Mouse (Mus musculus) E14TG2a.4 (cell line): ENCODE results near the gene Gmds.

Experiments
- H3K27me3 ChIP-seq: 2 replicates; pipeline ENCODE4 v1.6.1; 2014; ENCODE audit warnings: low read length, control low read depth; ENCODE audit not compliant: insufficient read depth
- H3K36me3 ChIP-seq: 2 replicates; pipeline ENCODE4 v1.6.1; 2014; ENCODE audit warnings: low read length, control low read depth; ENCODE audit not compliant: insufficient read depth
- H3K4me1 ChIP-seq: replicated peaks from 2 replicates; pipeline ENCODE4 v1.6.1; 2014; ENCODE audit warnings: low read depth, low read length, control low read depth
- H3K4me3 ChIP-seq: replicated peaks from 2 replicates; pipeline ENCODE4 v1.5.1; 2014; ENCODE audit warnings: mild to moderate bottlenecking, low read length
- H3K9me3 ChIP-seq: 2 replicates; pipeline ENCODE4 v1.6.1; 2014; ENCODE audit warnings: low read length, control low read depth
- CTCF ChIP-seq: conservative IDR thresholded peaks from 2 replicates; pipeline ENCODE4 v1.5.1; 2014; ENCODE audit warnings: low read length
- NANOG ChIP-seq: IDR thresholded peaks from 2 replicates; pipeline ENCODE4 v1.6.1; 2014; ENCODE audit warnings: borderline replicate concordance, low read length, mixed read lengths
- POU5F1 ChIP-seq: IDR thresholded peaks from 2 replicates; pipeline ENCODE4 v1.6.1; 2014; ENCODE audit warnings: low read length, borderline replicate concordance

Gmds gene

GRCm38 (mm10) chr13:32040822-32041221 is 297.7 kb downstream of the Gmds start:
- Histone ChIP-seq H3K4me3 (no peak overlapping the region), H3K9me3 (no peaks in the 10 kb centered on the region), H3K36me3 (no peaks in the 10 kb centered on the region), H3K4me1 (no peaks in the 10 kb centered on the region), H3K27me3 (no peaks in the 10 kb centered on the region)
- no peak for TF ChIP-seq CTCF
- no peak for TF ChIP-seq POU5F1
- no peak for TF ChIP-seq NANOG

GRCm38 (mm10) chr13:32036902-32037301 is 301.6 kb downstream of the Gmds start:
- Histone ChIP-seq H3K9me3 (no peaks in the 10 kb centered on the region), H3K36me3 (no peaks in the 10 kb centered on the region), H3K27me3 (no peaks in the 10 kb centered on the region), H3K4me3 (no peak overlapping the region), H3K4me1 (no peaks in the 10 kb centered on the region)
- TF ChIP-seq NANOG (no peak), CTCF (no peak), POU5F1 (no peak)

GRCm38 (mm10) chr13:32034799-32035448 is 303.6 kb downstream of the Gmds start:
- H3K4me3 ChIP-seq = no peak overlapping the region
- H3K9me3 ChIP-seq = no peaks in the 10 kb centered on the region
- TF ChIP-seq CTCF = no peak
- no peaks in the 10 kb centered on the region for H3K36me3 ChIP-seq
- no peaks in the 10 kb centered on the region for H3K27me3 ChIP-seq
- H3K4me1 ChIP-seq = no peaks in the 10 kb centered on the region

DNA sequence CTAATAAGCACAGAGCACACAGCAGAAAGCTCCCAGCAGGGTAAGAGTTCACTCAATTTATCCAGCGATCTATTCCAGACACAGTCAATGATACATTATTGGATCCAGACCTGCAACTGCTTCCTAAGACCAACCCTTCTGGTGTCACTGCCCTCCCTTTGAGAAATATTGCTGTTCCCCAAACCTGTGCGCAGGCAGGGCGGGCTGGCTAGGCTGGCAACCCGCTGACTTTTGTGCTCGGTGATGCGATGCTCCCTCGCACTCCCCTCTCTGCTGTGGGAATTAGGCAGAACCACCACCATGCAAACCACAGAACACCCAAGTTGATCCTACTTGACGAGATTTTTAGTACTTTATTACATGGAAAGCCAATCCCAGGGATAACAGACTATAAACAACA is 304.4 kb downstream of the Gmds start:
- TF ChIP-seq POU5F1 = no peak
- no peak for TF ChIP-seq CTCF
- TF ChIP-seq NANOG = no peak
- Histone ChIP-seq H3K27me3 (no peaks in the 10 kb centered on the region), H3K9me3 (no peaks in the 10 kb centered on the region), H3K4me3 (no peak overlapping the region), H3K4me1 (no peaks in the 10 kb centered on the region), H3K36me3 (no peaks in the 10 kb centered on the region)

- Histone ChIP-seq H3K4me1 (peaks cover 3% of the 10 kb centered on the region; the same call in 1 of the 2 replicates), H3K36me3 (no peaks in the 10 kb centered on the region), H3K9me3 (no peaks in the 10 kb centered on the region), H3K27me3 (no peaks in the 10 kb centered on the region), H3K4me3 (no peak overlapping the region)
- TF ChIP-seq NANOG (no peak), POU5F1 (no peak), CTCF (no peak)
Measured at GRCm38 (mm10) chr13:32026226-32026975, 312.1 kb downstream of the Gmds start.

DNA sequence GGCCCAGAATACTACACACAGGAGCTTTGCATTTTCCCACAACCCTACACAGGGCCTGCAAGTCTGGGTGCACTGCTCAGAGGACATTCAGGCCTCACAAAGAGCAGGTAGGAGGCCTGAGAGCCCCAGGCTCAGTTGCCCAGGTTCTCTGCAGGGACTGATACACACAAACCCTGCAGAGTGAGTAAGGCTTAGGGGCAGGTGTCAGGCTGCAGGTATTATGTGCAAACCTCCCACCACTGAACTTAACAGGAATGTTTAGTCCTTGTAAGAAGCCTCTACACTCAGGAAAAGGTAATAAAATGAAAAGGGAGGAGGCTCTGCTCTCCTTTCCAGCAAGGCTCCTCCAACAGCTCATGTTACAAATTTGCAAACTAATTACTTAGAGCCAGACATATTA is 313.7 kb downstream of the Gmds start:
- no peaks in the 10 kb centered on the region for H3K9me3 ChIP-seq
- no peak overlapping the region for H3K4me3 ChIP-seq
- no peaks in the 10 kb centered on the region for H3K27me3 ChIP-seq
- TF ChIP-seq NANOG (no peak), POU5F1 (no peak), CTCF (no peak)
- peaks cover 3% of the 10 kb centered on the region; the same call in 1 of the 2 replicates for H3K4me1 ChIP-seq
- H3K36me3 ChIP-seq = no peaks in the 10 kb centered on the region

- no peaks in the 10 kb centered on the region for H3K9me3 ChIP-seq
- no peaks in the 10 kb centered on the region for H3K36me3 ChIP-seq
- H3K4me3 ChIP-seq = no peak overlapping the region
- no peaks in the 10 kb centered on the region for H3K27me3 ChIP-seq
- H3K4me1 ChIP-seq = peaks cover 3% of the 10 kb centered on the region; the same call in 1 of the 2 replicates
- TF ChIP-seq NANOG (no peak), POU5F1 (no peak), CTCF (no peak)
Measured at GRCm38 (mm10) chr13:32020455-32021249, 317.9 kb downstream of the Gmds start.

DNA sequence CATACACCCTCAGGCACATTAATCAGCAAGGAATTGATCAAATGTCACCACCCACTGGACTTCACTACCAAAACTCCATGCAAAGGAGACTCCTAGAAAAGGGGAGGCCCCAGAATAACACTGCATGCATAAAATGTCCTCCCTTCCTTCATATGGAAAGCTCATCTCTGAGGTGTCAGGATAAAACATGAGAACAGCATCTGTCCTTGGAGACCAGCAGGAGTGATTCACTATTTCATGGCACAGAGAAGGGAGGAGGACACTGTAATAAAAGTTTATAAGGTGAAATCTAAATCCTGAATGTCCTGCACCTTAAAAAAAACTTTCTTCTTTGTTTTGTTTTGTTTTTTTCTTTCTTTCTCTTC is 319.3 kb downstream of the Gmds start:
- TF ChIP-seq NANOG = no peak
- no peak for TF ChIP-seq CTCF
- TF ChIP-seq POU5F1 = no peak
- H3K36me3 ChIP-seq = no peaks in the 10 kb centered on the region

More for the DNA sequence above, 319.3 kb downstream of the Gmds start:
- H3K4me3 ChIP-seq = no peak overlapping the region
- H3K27me3 ChIP-seq = no peaks in the 10 kb centered on the region
- no peaks in the 10 kb centered on the region for H3K9me3 ChIP-seq
- no peaks in the 10 kb centered on the region for H3K4me1 ChIP-seq
